Mouse (Mus musculus) hindbrain, embryonic 11.5 days (tissue): Measurements from ENCODE around the gene Sdf2l1. TPM values are rescaled to one million over a fixed set of nuclear protein-coding genes. Genes with fewer than 3 reads are reported as not detected.

Experiments
- ATAC-seq: fragments of 200-750 bp; cut with Nextera tagmentation; 2 replicates; pipeline ENCODE4 v1.8.0; 2017; ENCODE audit warnings: mild to moderate bottlenecking, moderate TSS enrichment, moderate library complexity; ENCODE audit not compliant: low FRiP score
- DNase-seq: peaks from one replicate; pipeline ENCODE4 v3.0.0-alpha.2; 2015; ENCODE audit warnings: low spot score
- H3K27ac ChIP-seq: fragments of 300-500 bp; sonication (generic); 2 replicates; pipeline ENCODE4 v1.5.1; 2014; ENCODE audit warnings: mild to moderate bottlenecking, low read depth, low read length
- H3K27me3 ChIP-seq: fragments of 300-500 bp; sonication (generic); 2 replicates; pipeline ENCODE4 v1.6.1; 2014; ENCODE audit warnings: mild to moderate bottlenecking, low read length, moderate library complexity, mixed read lengths; ENCODE audit not compliant: control insufficient read depth, insufficient read depth
- H3K36me3 ChIP-seq: fragments of 300-500 bp; sonication (generic); 2 replicates; pipeline ENCODE4 v1.6.1; 2014; ENCODE audit warnings: mild to moderate bottlenecking, low read length, moderate library complexity, mixed read lengths; ENCODE audit not compliant: control insufficient read depth, insufficient read depth
- H3K4me1 ChIP-seq: fragments of 300-500 bp; sonication (generic); replicated peaks from 2 replicates; pipeline ENCODE4 v1.6.1; 2014; ENCODE audit warnings: low read length, mixed read lengths; ENCODE audit not compliant: control insufficient read depth, insufficient read depth
- H3K4me2 ChIP-seq: fragments of 300-500 bp; sonication (generic); replicated peaks from 2 replicates; pipeline ENCODE4 v1.6.1; 2014; ENCODE audit warnings: mild to moderate bottlenecking, low read depth, low read length
- H3K4me3 ChIP-seq: fragments of 300-500 bp; sonication (generic); 2 replicates; pipeline ENCODE4 v1.5.1; 2014; ENCODE audit warnings: low read depth, low read length
- H3K9ac ChIP-seq: fragments of 300-500 bp; sonication (generic); 2 replicates; pipeline ENCODE4 v1.6.1; 2014; ENCODE audit warnings: low read depth, low read length
- H3K9me3 ChIP-seq: fragments of 300-500 bp; sonication (generic); 2 replicates; pipeline ENCODE4 v1.6.1; 2016; ENCODE audit warnings: low read length; ENCODE audit not compliant: control insufficient read depth
- WGBS: fragments of 180-500 bp; shearing (Covaris S2); extraction: QIAGEN DNeasy Blood & Tissue Kit; methylation state at CpG from one replicate; pipeline ENCODE4 v1.1.7; 2014; 5-methylcytosine and 5-hydroxymethylcytosine counted together
- polyA plus RNA-seq: library from polyadenylated mRNA; unstranded; fragments of >200 nt; fragmentation: Nextera tagmentation; extraction: Ambion mirVana; gene quantifications from 2 replicates; pipeline ENCODE4 v1.2.1, GENCODE M21; 2014

Sdf2l1 gene
- polyA plus RNA-seq, 1 experiment from 2014 or later, result 70.9 TPM

DNA sequence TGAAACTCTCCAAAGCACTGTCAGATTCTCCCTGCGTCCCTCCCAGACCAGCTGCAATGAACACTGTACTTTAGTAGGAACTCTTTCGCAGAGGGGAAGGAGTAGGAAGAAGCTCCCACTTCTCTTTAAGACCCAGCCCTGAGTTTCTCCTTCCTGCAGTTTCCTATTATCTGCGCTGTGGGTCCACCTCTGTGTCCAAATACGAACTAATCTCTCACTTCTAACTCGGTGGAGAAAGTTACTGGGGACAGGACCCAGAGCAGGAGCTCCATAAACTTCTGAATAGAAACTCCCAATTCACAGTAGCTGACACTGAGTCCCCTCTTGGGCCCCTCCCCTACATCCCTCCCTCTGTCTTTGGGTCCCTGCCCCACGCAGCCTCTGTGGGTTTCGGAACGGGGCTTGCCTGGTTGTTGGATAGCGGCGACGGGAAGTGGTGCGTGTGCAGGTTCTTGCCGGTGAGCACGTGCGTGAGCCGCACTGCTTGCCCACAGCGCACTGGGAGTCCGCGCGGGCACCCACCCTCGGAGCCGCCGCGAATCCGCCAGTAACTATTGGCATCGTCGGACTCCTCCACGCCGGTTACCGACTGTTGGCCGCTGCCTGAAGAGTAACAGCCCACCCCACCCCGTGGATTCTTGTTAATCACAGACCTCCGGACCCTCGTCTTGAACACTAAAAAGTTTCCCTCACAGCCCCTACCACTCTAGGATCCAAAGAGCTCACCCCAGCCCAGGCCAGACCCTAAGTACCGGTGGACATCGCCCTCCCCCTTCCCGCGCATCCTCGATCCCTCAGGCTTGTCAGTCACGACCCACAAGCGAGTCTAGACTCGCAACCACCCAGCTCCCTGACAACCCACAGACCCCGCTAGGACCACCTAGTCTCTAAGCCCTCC, 743 bp downstream of the Sdf2l1 start:
- peaks cover 10% of the 10 kb centered on the region; the same call in 1 of the 2 replicates for H3K4me1 ChIP-seq
- H3K4me2 ChIP-seq, result peak overlapping the region; percentile 98
- H3K4me3 ChIP-seq, result peak overlapping the region; percentile 78
- no peaks in the 10 kb centered on the region for H3K9me3 ChIP-seq
- 4% methylated on average over 43 of the region's 43 CpGs for WGBS
- H3K36me3 ChIP-seq, result no peaks in the 10 kb centered on the region
- ATAC-seq (peak; percentile 89), DNase-seq (no peak)
- peak overlapping the region; percentile 79 for H3K9ac ChIP-seq
- H3K27ac ChIP-seq, result peak overlapping the region; percentile 86
- H3K27me3 ChIP-seq, result no peaks in the 10 kb centered on the region

DNA sequence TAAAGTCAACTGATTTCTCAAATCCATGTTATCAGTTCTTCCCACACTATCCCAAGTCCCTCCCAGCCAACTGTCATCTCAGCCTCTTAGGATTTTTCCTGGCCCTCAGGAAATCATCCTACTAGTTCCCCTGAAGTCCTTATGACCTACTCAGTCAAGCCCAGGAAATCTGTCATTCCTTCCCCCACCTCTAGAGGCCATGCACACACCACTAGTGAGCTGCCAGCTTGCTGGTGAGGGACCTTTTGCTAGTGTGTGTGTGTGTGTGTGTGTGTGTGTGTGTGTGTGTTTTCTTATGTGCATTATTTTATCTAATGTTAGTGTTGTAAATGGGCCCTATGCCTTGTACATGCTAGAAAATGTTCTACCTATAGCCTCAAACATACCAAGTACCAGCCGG, 4.9 kb downstream of the Sdf2l1 start:
- Histone ChIP-seq H3K27me3 (no peaks in the 10 kb centered on the region), H3K9ac (no peak overlapping the region), H3K4me3 (no peak overlapping the region), H3K9me3 (no peaks in the 10 kb centered on the region), H3K27ac (no peak overlapping the region), H3K36me3 (no peaks in the 10 kb centered on the region), H3K4me2 (no peak overlapping the region), H3K4me1 (peaks cover 10% of the 10 kb centered on the region)
- DNase-seq, result peak; percentile 37
- ATAC-seq, result no peak
- WGBS, result 100% methylated on average over 1 of the region's 1 CpGs

DNA sequence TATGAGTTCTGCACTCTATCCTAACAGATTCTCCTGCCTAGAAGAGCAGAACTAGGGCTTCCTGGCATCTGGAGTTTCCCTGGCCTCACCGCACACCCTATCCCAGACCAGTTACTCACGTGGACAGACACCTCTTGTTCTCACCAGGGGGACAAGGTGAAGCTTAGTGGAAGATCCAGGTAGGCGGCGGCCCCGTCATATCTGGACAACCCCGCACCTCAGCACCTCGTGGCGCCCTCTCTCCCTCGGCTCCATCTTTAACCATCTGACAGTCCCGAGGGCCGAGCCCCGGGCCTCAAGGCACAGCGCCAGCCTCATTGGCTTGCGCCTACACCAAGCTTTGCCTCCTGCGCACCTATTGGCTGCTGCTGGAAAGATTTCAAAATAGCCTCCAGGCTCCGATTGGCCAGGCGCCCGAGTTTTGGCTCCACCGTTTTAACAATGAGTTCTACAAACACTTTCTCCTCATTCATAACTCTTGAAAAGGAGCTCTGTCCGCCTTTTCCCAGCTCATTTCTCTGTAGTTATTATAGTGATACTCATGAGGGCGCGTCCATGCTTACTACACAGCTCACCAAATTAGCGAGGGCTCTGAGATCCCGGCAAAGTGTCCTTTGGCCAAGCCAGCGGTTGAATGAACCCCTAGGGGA, 7.2 kb downstream of the Sdf2l1 start, which contains the start of gene 2610318N02Rik:
Gene 2610318N02Rik (minus strand): TSS at position 297 of the 650 bp plus-strand sequence.
- Histone ChIP-seq H3K9ac (peak within 1 kb of the TSS; percentile 66), H3K4me2 (peak within 1 kb of the TSS; percentile 80), H3K4me1 (no peaks in the 10 kb centered on the region; the same call in none of the 2 replicates), H3K27ac (peak within 1 kb of the TSS; percentile 58), H3K9me3 (no peaks in the 10 kb centered on the region), H3K27me3 (no peaks in the 10 kb centered on the region), H3K4me3 (peak within 1 kb of the TSS; percentile 56), H3K36me3 (peaks cover 1% of the 10 kb centered on the region; the same call in 1 of the 2 replicates)
- peak; percentile 93 for ATAC-seq
- WGBS, result under 1% methylated on average over 25 of the region's 25 CpGs
- DNase-seq, result peak; percentile 88

DNA sequence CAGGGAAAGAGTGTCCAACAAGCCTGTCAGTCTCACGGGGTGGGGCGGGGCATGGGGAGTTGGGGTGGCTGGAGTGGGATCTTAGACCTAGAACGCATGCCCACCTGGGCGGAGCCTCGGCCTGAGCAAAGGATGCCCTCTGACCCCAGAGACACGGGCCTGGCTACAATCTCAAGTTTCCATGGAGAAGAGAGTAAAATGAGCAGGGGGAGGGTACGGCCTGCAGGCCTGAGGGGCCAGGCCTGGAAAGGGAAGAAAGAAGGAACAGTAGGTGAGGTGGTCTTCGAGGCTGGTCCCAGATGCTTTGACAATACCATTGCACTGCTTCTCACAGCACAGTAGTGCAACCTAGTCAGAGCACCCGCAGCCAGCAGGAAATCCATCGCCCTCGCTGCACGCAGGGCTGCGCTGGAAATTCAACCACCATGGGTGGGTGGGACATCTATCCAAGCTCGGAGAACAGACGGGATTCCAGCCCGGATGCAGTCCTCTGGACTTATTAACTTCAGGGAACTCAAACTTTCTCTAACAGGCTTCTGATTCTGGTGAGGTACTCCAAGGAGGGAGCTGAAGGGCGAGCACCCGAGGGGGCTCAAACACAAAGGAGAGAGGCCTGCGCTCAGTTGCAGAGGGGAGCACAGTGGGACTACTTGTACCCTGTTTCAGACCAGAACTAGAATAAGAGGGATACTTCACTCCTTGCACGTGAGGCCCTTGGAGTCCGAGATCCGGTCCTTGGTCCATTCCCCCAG, 7.9 kb downstream of the Sdf2l1 start:
- 2% methylated on average over 22 of the region's 22 CpGs for WGBS
- Histone ChIP-seq H3K4me3 (peak overlapping the region; percentile 56), H3K4me2 (peak overlapping the region; percentile 80), H3K36me3 (peaks cover 4% of the 10 kb centered on the region; the same call in 1 of the 2 replicates), H3K9ac (peak overlapping the region; percentile 66), H3K27ac (peak overlapping the region; percentile 58), H3K9me3 (no peaks in the 10 kb centered on the region), H3K27me3 (no peaks in the 10 kb centered on the region), H3K4me1 (no peaks in the 10 kb centered on the region; the same call in none of the 2 replicates)
- ATAC-seq, result peak; percentile 58
- peak; percentile 77 for DNase-seq

DNA sequence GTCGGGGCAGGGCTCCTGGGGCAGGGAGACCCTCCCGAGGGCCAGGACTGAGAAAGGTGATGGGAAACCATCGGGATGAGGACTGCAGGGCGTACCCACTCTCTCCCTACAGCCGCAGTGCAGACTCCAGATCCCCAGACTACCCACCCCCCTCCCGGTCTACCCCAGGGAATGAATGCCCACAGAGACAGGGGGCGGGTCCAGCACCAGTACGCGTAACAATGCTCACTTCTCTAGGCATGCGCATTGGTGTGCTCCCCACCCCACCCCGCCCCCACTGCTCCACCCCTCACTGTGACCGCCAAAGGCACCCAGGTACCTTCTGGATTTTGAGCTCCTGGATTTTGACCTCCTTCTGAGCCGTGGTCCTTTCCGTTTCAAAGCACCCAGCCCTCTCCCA, 10.6 kb downstream of the Sdf2l1 start:
- Histone ChIP-seq H3K27ac (0 out of 2 replicates have a peak overlapping the region, but pooled peaks have one; percentile 7), H3K36me3 (peaks cover 4% of the 10 kb centered on the region), H3K4me1 (no peaks in the 10 kb centered on the region; the same call in none of the 2 replicates), H3K27me3 (no peaks in the 10 kb centered on the region), H3K9me3 (no peaks in the 10 kb centered on the region), H3K9ac (no peak overlapping the region), H3K4me3 (no peak overlapping the region), H3K4me2 (no peak overlapping the region)
- DNase-seq (peak; percentile 14), ATAC-seq (no peak)
- WGBS, result 45% methylated on average over 14 of the region's 14 CpGs

DNA sequence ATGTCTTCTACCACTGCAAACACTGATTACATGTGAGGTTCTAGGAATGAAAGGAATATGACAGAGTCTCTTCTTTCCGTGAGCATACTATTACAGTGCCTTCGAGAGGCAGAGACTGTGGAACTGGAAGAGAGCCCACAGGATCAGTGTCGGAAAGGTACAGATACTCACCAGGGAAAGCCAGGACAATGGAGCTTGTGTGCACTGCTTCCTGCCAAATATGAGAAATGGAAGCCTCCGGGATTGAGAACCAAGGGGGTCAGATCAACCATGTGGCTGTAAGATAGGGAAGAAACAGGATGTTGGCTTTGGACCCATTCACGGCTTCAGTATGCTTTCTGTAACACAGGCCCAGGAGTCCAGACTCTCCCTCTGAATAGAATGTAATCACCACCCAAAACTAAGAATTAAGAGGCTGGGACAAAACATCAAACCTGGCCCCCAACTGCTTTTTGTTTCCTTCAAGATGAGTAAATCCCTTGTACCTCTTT, 14.8 kb downstream of the Sdf2l1 start:
- Histone ChIP-seq H3K27ac (no peak overlapping the region), H3K27me3 (no peaks in the 10 kb centered on the region), H3K9ac (no peak overlapping the region), H3K4me3 (no peak overlapping the region), H3K9me3 (no peaks in the 10 kb centered on the region), H3K4me2 (no peak overlapping the region), H3K36me3 (peaks cover 11% of the 10 kb centered on the region), H3K4me1 (no peaks in the 10 kb centered on the region)
- WGBS, result 90% methylated on average over 5 of the region's 5 CpGs
- DNase-seq (no peak), ATAC-seq (no peak)

DNA sequence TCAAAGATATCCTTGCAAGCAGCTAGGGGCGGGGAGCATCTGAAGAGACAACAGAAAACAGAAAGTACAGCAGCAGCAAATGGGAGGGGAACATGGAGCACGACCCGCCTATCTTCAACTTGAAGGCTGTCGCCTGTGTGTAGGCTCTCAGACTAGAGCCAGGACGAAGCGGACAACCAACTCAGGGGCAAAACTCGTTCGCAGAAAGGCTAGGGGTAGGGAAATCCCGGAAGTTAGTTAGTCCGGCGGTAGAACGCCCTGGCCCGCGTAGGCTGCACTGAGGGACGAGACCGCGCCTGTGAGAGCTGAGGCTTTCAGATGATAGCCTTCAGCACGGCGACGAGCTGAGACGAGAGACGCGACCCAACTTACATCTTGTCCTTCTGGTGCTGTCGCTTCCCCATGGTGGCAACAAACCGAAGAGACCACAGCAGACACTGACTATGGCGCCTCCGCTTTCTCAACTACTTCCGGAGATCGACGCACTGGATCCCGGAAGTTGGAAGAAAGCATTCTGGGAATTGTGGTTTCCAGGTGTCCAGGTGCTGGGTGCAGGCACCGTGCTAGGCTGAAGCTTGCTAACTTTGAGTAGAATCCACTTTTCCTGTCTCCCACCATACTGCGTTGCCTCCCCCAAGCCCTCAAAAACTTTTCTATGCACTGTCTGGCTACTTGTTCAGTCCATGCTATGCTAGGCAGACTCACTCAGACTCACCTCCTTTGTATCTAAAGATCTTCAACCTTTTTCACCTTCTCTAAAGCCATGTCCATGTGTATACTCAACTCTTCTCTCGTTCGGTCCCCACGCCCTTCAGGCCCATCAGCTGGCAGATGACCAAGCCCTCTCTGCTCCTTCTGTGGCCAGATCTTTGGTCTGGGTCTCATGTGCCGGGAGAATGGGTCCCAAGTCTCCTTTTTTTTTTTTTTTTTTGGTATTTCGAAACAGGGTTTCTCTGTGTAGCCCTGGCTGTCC, 21.1 kb downstream of the Sdf2l1 start, which contains the start of gene Ppil2:
Gene Ppil2 (minus strand): TSS at position 487 of the 973 bp plus-strand sequence.
- ATAC-seq (peak; percentile 90), DNase-seq (peak; percentile 83)
- Histone ChIP-seq H3K27ac (no peak within 1 kb of the TSS), H3K4me2 (peak within 1 kb of the TSS; percentile 41), H3K9me3 (no peaks in the 10 kb centered on the region), H3K27me3 (no peaks in the 10 kb centered on the region), H3K4me3 (peak within 1 kb of the TSS; percentile 90), H3K9ac (peak within 1 kb of the TSS; percentile 79), H3K4me1 (no peaks in the 10 kb centered on the region; the same call in 1 of the 2 replicates), H3K36me3 (peaks cover 7% of the 10 kb centered on the region; the same call in 1 of the 2 replicates)
- WGBS, result 9% methylated on average over 38 of the region's 38 CpGs
